Mouse (Mus musculus): Measurements from ENCODE around the gene Prdm16.

Gene Prdm16

DNA sequence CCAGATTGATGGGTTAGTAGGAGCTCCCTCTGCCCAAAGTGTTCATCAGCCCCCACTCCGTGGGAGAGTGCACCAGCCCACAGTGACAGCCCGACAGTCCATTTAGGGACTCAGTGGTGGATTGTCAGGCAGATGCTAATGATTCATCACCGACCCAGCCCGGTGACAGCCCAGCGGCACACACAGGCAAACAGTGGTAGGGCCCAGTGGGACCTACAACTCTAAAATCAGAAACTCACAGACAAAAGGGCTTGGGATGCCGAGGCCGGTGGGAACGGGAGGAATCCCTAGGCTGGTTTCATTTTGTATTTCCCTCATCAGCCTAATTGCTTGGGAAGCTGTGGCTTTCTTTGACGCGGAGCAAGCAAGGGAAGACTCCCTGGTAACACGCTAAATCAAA is 80.3 kb downstream of the Prdm16 start:
- DNase-seq (ENCODE audit: low read depth) = no peak

DNA sequence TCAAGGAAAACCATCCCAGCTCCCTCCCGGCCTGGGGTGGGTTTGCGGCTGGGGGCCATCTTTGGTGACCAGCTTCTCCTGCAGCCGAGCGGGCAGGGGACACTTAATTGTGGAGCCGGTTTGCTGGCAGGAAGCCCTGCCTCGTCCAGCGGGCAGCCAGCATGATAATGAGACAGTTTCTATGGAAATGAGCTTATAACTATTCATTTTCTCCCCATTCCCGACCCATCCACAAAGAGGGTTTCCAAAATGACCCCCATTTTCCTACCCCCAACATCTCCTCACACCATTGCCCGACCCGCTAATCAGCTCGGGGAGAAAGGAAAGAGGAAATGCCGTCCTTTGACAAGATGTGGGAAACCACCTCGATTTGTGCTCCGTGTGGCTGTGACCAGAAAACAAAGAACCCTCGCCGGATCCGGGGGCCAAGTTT is 86.7 kb downstream of the Prdm16 start:
- no peak for DNase-seq (ENCODE audit: low read depth)

DNA sequence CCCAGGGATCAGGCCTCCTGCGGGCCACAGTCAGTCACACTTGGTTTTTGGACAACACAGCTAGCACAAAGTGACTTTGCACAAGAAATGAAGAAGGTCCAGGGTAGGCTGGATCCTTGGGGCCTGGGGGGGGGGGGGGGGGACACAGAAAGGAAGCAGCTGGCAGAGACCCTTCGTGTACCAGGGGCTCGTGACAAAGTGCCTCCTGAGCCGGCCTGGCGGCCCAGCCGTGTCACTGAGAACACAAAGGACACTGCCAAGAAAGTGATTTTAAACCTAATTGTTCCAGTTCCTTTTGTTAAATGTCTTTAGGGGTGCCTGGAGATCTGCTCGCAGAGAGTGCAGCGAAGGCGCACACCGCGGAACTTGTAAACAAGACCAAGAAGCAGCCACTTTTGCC is 87.2 kb downstream of the Prdm16 start:
- no peak for DNase-seq (ENCODE audit: low read depth)

DNA sequence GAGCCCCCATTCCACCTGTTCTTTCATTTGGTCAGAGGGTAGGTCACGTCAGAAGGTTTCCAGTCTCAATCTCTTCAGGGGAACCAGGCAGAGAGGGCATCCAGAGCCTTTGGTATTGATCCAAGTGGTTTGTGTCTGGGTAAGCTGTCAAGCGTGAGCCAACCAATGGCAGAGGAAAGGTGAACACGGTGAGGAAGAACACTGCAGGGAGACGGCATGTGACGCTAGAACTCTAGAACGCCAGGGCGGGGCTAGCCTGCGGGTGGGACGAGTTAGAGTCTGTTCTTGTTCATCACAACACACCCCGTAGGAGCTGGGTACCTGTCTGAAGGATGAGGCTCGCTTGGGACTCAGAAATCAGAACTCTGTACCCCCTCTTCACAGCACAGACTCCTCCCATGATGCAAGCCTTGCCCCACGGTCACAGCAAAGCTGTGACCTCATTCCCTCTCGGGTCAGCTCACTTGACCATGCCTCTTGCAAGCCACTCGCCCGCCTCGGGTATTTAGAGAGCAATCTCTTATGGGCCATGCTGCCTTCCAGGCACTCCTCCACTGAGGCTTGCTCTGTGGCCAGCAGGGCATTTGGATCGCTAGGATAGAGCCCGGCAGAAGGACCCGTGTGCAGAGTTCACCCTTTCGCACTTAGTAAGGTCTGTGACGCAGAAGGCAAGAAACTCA is 89.4 kb downstream of the Prdm16 start:
- no peak for DNase-seq (ENCODE audit: low read depth)

DNA sequence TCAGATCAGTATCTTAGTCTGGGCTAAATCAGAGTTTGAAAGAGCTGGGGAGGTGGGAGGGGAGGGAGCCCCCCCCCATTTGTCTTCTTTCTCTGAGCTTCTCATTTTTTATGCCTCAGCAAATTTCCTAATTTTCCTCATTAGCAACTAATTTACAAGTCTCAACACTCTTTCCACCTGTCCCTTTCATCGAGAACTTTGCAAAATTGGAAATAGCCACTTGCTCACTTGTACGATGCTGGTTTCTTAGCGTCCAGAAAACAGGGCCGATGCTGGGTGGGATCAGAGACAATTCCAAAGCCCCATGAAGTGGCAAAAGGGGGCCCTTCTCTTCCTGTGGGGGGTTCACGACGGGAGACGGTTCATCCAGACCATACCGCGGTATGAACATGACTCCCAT is 91.4 kb downstream of the Prdm16 start:
- DNase-seq (ENCODE audit: low read depth) = no peak

DNA sequence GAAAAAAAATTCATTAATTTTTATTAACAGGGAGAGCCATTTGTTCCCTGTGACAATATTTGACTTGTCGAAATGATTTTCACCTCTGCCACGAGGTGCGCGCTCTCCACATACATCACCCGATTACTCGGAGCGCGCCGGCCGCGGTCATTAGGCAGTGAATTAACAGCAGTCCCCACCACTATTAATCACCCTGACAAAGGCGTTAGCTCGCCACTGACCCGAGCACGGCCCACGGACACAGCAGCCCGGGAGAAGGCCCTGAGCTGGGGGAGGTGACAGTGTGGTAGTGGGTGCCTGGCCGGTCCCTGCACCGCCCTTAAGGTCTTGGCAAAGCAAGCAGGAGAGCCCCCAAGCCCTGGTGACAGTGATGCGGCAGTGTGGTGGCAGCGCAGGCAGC is 92.8 kb downstream of the Prdm16 start:
- no peak for DNase-seq (ENCODE audit: low read depth)

DNA sequence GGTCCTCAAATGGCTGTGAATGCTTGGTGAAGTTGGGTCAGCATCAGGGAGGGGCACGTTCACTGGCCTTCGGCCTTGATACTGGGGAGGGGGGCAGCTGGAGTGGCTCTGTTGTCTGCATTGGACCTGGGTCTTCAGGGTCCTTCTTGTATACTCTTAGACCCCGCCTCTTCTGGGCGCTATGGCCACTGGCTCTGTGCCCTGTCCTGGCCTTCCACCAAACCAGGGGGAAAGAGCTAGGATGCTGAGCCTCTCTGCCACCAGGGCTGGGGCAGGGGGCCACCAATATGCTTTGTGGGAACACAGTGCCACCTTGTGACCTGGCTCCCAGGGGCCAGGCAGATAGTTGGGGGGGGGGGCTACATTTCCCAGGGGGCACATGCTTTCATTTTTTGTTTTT is 93.5 kb downstream of the Prdm16 start:
- DNase-seq (ENCODE audit: low read depth) = no peak

DNA sequence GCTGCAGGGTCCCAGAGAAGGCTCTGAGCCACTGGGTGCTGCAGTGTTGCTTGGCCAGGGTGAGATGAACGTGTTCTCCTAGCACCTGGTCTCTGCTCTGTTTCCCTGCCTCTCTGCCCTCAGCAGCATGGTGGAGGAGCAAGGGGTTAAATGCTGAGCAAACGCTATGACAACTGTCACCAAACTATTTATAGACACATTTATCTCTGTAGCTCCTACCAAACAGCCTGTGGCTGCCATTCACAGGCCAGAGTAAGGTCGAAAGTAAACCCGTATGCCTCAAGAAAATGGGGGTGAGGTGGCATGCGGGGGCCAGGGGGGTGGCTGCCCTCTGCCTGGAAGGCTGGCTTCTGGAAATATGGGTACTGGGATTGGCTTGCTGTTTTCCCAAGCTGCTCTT is 94.1 kb downstream of the Prdm16 start:
- DNase-seq (ENCODE audit: low read depth) = no peak

DNA sequence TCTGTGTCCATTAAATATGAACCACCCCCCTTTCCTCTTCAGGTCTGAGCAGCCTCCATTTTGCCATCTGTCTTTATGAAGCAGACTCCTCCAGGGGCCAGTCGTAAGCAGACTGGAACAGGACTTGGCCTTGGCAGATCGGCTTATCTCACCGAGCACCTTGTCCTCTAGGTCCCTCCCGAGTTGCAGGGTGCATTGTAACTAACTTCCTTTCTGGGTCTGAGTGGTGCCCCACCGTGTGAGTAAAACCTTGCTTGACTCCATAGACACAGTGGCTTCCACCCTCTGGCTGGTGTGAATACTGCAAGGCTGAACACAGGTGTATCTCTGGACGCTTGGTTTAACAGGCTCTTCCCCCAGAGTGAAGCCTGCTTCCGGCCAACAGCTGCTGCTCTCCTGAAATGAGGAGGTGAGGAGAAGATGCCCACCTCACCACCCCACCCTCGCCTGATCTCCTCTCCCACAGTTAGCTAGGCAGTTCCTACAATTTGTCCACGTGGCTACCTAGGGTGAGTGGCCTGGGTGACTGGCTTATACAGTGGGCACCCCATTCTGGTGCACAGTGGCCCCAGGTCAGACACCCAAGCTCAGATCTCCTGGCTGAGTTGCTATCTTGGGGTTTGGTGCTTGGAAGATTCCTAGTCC is 94.9 kb downstream of the Prdm16 start:
- peak; percentile 42 for DNase-seq (ENCODE audit: low read depth)

DNA sequence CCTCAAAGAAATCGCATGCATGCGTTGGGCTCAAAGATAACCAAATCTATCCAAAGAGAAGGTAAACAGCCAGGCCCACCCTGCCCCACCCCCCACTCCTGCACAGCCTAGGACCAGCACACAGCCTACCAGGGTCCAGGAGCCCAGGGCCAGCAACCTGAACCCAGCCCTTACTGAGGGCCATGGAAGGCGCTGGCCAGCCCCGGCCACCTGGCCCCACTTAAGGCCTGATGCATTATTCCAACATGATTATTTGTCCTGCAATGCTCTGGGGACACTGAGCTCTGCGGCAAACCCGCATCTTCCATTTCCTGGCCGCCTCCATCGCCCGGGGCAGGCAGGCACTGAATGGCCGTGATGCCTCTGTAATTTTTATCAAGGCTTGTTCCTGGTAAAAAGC is 96.0 kb downstream of the Prdm16 start:
- no peak for DNase-seq (ENCODE audit: low read depth)

DNA sequence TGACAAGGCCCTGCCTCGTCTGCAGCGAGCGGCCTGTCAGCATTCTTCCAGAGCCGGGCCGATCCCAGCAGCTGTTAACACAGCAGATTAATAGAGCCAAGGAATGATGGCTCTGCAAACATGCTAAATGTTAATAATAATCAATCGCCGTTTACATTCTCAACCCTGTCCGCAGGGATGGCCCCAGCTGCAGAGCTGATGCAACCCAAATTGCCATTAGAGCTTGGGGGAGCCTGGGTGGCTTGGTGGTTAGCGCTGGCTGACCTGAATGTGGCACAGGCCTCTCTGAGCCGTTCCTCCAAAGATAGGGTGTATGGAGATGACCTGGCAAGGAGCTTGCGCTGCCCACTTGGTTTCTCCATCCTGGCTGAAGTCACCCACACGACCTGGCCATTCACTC is 97.0 kb downstream of the Prdm16 start:
- DNase-seq (ENCODE audit: low read depth) = no peak

DNA sequence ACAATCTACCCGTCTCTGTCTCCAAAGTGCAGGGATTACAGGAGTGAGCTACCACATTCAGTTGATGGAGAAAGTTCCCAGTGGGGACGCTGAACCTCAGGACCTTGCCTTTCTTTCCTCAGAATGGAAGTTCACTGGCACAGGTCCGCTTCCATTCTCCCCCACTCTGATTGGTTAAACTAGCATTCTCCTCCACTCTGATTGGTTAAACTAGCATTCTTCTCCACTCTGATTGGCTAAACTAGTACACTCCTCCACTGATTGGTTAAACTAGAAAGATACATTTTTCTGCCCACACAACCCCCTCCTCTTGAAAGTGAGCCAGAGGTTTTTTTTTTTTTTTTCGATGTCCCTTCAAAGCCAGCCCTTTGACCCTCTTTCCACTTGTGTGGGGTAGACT is 97.9 kb downstream of the Prdm16 start:
- no peak for DNase-seq (ENCODE audit: low read depth)

DNA sequence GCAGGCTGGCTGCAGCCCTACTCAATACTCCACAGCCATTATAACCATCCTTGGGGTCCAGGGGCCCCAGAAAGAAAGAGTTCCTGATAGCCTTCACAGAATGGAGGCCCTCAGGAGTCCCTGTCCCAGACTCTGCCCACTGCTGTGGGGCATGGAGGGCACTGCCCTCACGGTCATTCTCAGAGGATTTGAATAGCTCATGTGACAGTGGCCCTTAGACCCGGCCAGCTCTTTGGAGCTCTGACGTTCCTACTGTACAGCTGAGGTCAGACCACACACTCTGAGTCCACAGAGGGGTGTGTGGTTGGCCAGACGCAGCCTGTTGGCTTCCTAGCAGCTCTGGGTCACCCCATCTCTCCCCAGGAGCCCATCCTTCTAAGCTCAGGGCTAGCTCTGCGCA is 100.6 kb downstream of the Prdm16 start:
- no peak for DNase-seq (ENCODE audit: low read depth)

DNA sequence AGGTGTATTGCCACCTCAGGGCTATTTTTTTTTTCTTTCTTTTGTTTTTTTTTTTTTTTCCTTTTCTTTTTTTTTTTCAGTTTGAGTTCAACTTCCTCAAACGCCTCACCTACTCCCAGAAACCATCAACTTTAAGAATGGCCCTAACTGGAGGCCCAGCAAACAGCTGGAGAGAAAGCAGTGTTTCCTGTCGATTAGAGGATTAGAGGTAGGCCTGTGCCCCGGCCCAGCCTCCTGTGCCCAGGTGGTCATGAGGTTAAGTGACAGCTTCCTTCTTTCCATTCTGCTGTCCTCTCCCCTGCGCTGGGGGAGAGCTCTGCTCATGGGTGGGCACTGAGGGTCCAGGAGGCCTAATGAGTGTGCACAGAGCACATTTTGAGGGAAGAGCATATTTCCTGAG is 105.3 kb downstream of the Prdm16 start:
- no peak for DNase-seq (ENCODE audit: low read depth)

DNA sequence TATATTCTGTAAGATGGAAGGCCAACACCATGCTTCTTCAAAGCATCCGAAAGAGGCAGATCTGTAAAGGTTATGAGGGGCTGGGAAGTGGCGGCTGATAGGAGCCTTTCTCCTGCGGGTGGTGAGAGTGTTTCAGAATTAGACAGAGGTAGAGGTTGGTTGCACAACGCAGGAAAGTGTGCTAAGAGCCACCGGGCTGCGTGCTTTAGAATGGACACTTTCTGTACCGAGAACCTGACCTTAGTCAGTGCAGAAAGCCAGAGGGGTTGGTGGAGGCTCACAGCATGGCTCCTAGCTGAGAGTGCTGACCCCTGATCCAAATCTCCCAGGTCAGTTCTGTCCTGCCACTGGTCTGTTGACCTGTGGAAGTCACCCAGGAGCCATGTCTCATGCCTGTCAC is 106.3 kb downstream of the Prdm16 start:
- DNase-seq (ENCODE audit: low read depth) = no peak

DNA sequence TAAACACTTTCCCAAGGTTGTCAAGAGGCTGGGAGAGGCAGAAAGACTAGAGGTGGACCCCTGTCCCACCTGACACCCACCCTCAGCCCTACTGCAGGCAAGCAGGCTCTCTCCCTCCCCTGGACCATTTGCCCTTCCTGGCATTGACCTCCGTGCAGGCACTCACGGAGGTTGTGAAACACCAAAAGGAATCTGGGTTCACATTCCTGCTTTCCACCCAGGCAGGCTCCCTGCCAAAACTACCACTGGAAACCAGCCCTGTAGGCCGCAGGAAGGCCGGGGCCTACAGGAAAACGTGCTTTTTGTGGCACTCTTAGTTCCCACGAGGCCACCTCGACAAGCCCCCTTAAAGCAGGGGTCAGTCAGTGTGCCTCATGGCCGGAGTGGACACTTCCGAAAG is 109.2 kb downstream of the Prdm16 start:
- DNase-seq (ENCODE audit: low read depth) = no peak

DNA sequence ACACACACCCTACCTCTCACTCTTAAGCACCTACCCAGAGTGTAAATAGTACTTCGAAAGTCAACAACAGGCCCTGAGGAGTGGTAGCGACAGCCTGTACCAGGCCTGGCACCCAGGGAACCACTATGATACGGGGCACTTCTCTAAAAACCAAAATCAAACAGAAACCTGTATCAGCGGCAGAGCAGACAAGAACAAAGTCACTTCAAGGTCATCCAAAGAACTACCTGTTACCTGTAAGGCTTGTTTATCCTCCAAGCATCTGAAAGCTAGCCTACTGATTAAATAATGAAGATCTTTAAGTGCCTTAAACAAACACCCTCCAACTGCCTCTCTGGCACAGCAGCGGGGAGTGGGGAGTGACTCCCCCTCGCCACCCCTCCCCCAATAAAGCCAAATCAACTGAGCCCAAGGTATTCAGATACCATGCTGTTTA is 110.3 kb downstream of the Prdm16 start:
- DNase-seq (ENCODE audit: low read depth) = no peak

DNA sequence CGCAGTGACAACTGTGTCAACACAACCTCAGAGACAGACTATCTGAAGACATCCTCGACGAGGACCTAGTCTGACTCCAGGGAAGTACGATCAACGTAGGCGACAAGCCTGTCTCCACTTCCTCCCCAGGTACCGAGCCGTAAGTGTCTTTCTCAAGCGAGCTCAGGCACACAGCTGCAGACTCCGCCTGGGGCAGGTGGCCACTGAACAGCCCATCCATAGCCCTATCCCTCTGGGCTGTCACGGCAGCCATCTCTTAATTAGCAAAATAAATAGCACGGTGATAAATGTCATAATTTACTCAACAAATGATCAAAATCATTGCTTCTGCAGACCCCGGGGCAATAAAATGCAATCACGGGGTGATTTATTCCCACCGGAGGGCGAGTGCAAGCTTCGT is 112.8 kb downstream of the Prdm16 start:
- DNase-seq (ENCODE audit: low read depth) = no peak

DNA sequence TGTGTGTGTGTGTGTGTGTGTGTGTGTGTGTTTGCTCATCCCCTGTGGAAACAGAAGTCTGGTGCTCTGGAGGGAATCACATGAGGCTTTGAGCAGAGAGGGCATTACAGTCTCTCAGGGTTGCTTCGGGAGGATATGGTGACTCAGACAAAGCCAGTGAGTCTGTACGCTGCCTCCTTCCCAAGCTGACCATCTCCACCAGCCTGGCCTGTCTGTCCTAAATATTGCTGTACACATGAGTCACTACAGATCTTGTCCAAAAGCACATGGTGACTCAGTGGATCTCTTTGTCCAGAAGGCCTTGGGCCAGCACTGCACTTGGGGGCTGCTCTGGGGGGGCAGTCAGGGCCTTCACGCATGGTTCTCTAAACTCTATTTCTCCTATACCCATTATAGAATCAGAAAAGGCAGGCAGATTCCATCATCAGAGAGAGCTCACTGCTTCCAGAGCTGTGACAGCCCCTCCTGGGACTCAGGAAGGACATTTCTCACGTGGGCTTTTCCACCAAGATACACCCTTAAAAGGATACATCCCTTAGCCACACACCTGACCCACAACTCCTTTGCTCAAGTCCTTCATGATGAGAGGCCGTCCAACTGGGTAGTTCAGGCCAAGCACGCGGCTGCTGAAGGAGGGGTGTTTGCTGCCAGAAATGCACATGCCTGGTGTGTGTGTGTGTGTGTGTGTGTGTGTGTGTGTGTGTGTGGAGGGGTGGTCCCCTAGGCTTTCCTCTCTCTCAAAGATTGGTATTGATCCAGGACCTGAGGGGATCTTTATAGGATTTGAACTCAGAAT is 114.6 kb downstream of the Prdm16 start:
- no peak for DNase-seq (ENCODE audit: low read depth)

DNA sequence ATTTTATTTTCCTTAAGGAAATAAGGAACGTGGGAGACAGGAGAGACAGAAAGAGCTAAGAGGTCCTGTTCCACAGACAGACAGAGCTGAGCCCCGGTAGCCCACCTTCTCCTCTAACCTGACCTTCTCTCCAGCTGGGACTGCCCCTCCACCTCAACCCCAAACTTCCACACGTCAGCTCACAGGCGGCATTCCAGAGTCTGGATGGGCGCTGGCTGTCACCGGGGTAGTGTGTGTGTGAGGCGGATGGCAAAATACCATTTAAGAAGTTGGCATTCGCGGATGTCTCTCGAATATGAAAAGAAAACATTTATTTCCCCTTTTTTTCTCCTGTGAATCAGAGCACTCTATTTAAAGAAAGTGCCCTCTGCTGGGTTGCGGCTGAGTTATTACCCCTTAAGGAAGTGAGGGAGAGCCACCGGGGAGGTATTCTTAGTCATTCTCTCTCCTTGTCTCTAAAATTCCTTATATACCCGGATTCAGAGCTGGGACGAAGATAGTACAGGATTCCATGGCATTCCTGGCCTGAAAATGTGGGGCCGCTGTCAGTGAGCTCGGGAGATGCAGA is 117.1 kb downstream of the Prdm16 start:
- no peak for DNase-seq (ENCODE audit: low read depth)

DNA sequence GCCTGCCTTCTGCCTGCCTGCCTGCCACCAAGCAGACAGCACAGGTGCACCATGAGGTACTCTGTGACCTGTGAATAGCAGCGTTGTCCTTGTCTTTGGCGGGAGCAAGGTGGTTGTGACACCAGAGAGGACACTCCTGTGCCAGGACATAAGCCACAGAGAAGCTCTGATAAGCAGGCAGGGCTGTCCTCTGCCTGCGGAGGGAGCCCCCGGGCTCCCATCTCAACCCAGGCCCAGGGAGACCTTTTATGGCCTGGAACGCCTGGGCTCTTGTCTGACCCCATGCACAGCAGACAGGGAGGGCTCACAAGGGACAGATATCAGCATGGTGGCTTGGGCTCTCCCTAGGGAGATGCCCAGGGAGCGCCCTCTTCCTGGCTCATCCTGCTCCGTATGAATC is 118.7 kb downstream of the Prdm16 start:
- DNase-seq (ENCODE audit: low read depth) = no peak

DNA sequence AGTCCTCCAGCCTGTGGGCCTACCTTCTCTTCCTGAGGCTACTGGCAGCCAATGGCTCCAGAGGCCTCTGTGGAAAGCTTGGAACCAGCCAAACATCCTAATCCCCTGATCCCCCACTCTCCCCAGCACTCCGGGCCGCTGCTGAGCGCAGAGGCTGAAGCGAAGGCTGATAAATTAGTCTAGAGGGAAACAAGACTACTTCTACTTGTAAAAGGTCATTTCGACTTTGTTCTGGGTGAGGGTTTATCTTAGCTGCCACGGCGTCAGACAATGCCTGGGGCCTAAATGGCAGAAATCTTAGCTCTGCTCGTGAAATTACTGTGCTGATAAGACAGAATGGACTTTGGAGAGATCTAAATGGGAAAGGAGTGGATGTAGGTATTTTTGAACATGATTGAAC is 120.2 kb downstream of the Prdm16 start:
- no peak for DNase-seq (ENCODE audit: low read depth)

DNA sequence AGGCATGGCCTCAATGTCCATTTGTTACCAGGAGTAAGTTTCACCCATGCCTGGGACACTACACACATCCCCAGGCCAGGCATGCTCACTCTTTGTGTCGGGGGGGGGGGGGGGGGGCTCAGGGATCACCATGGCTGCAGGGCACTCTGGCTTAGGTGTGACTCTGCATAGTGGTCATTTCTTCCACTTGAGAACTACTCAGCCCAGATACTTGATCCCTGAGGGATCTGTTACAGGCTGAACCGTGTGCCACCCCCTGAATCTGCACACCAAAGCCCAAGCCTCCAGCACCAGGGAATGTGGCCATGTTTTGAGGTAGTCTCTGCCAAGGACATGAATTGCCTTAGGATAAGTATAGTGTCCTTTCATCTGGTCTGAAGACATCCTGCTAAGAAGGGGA is 123.0 kb downstream of the Prdm16 start:
- no peak for DNase-seq (ENCODE audit: low read depth)

Data from c-Kit-positive CD71-negative TER-119-negative erythroid progenitor cells, embryonic 14.5 days (primary cell).